Comparison of ENCODE assay signal across 9 mouse cellular contexts in the genomic region with DNA sequence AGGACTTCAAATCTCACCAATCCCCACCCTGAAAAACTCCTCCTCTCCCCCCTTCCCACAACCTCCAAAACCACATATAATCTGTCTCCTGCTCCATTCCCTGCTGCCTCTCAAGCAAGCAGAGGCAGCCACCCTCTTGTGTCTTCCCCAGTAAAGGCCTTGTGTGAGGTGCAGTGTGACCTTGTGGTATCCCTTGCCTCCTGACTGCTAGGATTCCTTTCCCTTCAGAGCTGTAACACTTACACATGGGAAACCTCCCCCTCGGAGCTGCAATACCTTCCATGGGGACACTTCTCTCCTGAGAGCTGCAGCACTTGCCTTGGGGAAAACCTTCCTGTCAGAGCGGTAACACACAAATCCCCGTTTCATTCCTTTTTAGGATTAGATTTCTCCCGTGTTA.
DNase-seq lines count a peak whose midpoint lies in the region; ATAC-seq and TF ChIP-seq lines count a peak whose summit lies in the region.
"Had no signal": no experiment of that assay in that cellular context is flagged by ENCODE, and none has a peak within 500 bp of the region (broad histone marks: within the 10 kb centered on the region; RNA-seq: fewer than 3 reads in every experiment).

No protein-coding gene starts in this region.

- H3K27me3 ChIP-seq in midbrain, embryonic 11.5 days (ENCODE audit: control insufficient read depth, insufficient read depth, low read length) = no peaks in the 10 kb centered on the region
- no peaks in the 10 kb centered on the region for H3K27me3 ChIP-seq in midbrain, postnatal 0 days (ENCODE audit: insufficient read depth, low read length)
- H3K27me3 ChIP-seq: embryonic facial prominence, embryonic 13.5 days; embryonic facial prominence, embryonic 15.5 days had no signal

- H3K4me2 ChIP-seq in midbrain, embryonic 11.5 days = no peak overlapping the region
- H3K4me2 ChIP-seq in midbrain, postnatal 0 days (ENCODE audit: low read depth, low read length, poor library complexity, severe bottlenecking) = no peak overlapping the region
- H3K4me2 ChIP-seq: embryonic facial prominence, embryonic 13.5 days; embryonic facial prominence, embryonic 15.5 days had no signal

- 81% methylated on average over 4 of the region's 4 CpGs for WGBS in midbrain, embryonic 11.5 days
- 68% methylated on average over 4 of the region's 4 CpGs for WGBS in midbrain, postnatal 0 days

- no peak overlapping the region for H3K4me3 ChIP-seq in midbrain, embryonic 11.5 days (ENCODE audit: low read depth, low read length)
- H3K4me3 ChIP-seq in midbrain, postnatal 0 days (ENCODE audit: low read depth, low read length) = no peak overlapping the region
- H3K4me3 ChIP-seq: embryonic facial prominence, embryonic 13.5 days; embryonic facial prominence, embryonic 15.5 days; erythroblast, embryonic 14.5 days had no signal

- no peak for ATAC-seq in midbrain, embryonic 11.5 days (ENCODE audit: low FRiP score)
- ATAC-seq in midbrain, postnatal 0 days (ENCODE audit: low FRiP score) = no peak

- no peaks in the 10 kb centered on the region; the same call in 1 of the 2 replicates for H3K36me3 ChIP-seq in midbrain, embryonic 11.5 days (ENCODE audit: control insufficient read depth, insufficient read depth, low read length)
- H3K36me3 ChIP-seq in midbrain, postnatal 0 days (ENCODE audit: insufficient read depth, low read length) = peaks cover 32% of the 10 kb centered on the region
- H3K36me3 ChIP-seq: embryonic facial prominence, embryonic 15.5 days had no signal

- H3K4me1 ChIP-seq in midbrain, embryonic 11.5 days (ENCODE audit: control insufficient read depth, insufficient read depth, low read length) = no peaks in the 10 kb centered on the region
- H3K4me1 ChIP-seq in midbrain, postnatal 0 days (ENCODE audit: insufficient read depth, low read length) = no peaks in the 10 kb centered on the region
- H3K4me1 ChIP-seq: embryonic facial prominence, embryonic 15.5 days had no signal

- DNase-seq in heart, adult 11 months = peak; percentile 80
- no peak for DNase-seq in heart, adult 8-10 months (ENCODE audit: low spot score)
- peak; percentile 61 for DNase-seq in midbrain, embryonic 11.5 days (ENCODE audit: low spot score, missing footprints)
- DNase-seq in midbrain, postnatal 0 days (ENCODE audit: low spot score) = no peak
- DNase-seq in cerebellum, adult 18-20 months = no peak
- DNase-seq: adrenal gland, adult 8-10 months had no signal

- TF ChIP-seq CTCF in midbrain, postnatal 0 days (IDR thresholded peaks at IDR 0.05) = no peak

- H3K27ac ChIP-seq in midbrain, embryonic 11.5 days (ENCODE audit: low read depth, low read length) = no peak overlapping the region
- no peak overlapping the region for H3K27ac ChIP-seq in midbrain, postnatal 0 days (ENCODE audit: low read depth, low read length)
- H3K27ac ChIP-seq: embryonic facial prominence, embryonic 13.5 days; embryonic facial prominence, embryonic 15.5 days had no signal

- no peaks in the 10 kb centered on the region for H3K9me3 ChIP-seq in midbrain, embryonic 11.5 days (ENCODE audit: control insufficient read depth, low read length)
- no peaks in the 10 kb centered on the region for H3K9me3 ChIP-seq in midbrain, postnatal 0 days (ENCODE audit: low read length)
- H3K9me3 ChIP-seq: embryonic facial prominence, embryonic 13.5 days; embryonic facial prominence, embryonic 15.5 days had no signal

- H3K9ac ChIP-seq in midbrain, embryonic 11.5 days (ENCODE audit: low read length) = no peak overlapping the region
- no peak overlapping the region for H3K9ac ChIP-seq in midbrain, postnatal 0 days (replicated peaks; ENCODE audit: low read length, poor library complexity, severe bottlenecking)
- H3K9ac ChIP-seq: embryonic facial prominence, embryonic 13.5 days; embryonic facial prominence, embryonic 15.5 days had no signal

Comparison
In these comparisons a context has a peak if more than half of its experiments do, and no peak if none do; other contexts are left out.
1. DNase-seq: peak in heart, adult 11 months (single experiment) and midbrain, embryonic 11.5 days (single experiment); none in heart, adult 8-10 months (single experiment), midbrain, postnatal 0 days (single experiment) and cerebellum, adult 18-20 months (0 of 2).